Mouse (Mus musculus) bone marrow, adult 2 months (tissue): ENCODE measurements around the gene Zfp617. TPM values are rescaled to one million over a fixed set of nuclear protein-coding genes. Genes with fewer than 3 reads are reported as not detected.
"Not testable (repeated sequence)": the region's sequence is repeated elsewhere in the genome, so short reads cannot be mapped to it uniquely, and the experiment has no call there.

Experiments used
- H3K27ac ChIP-seq: fragments of 200-500 bp; 2 replicates; pipeline ENCODE4 v1.5.1; 2012; ENCODE audit warnings: low read depth, mild to moderate bottlenecking, control low read depth, inconsistent platforms, low read length; ENCODE audit not compliant: control insufficient read depth, poor library complexity, insufficient read depth
- H3K4me1 ChIP-seq: fragments of 200-500 bp; 2 replicates; pipeline ENCODE4 v1.6.1; 2011; ENCODE audit warnings: low read length; ENCODE audit not compliant: control insufficient read depth, insufficient read depth
- H3K4me3 ChIP-seq: fragments of 200-500 bp; replicated peaks from 2 replicates; pipeline ENCODE3; 2011; ENCODE audit warnings: mild to moderate bottlenecking, low read depth, low read length, control low read depth; ENCODE audit not compliant: control insufficient read depth
- CTCF ChIP-seq: fragments of 200-500 bp; IDR thresholded peaks from 2 replicates; pipeline ENCODE4 v1.5.1; 2011; ENCODE audit warnings: low read length, control low read depth; ENCODE audit not compliant: control insufficient read depth, insufficient read depth
- POLR2A ChIP-seq: fragments of 200-500 bp; IDR thresholded peaks from 2 replicates; pipeline ENCODE4 v1.6.1; 2011; ENCODE audit warnings: low read depth, mild to moderate bottlenecking, control low read depth, low read length, borderline replicate concordance; ENCODE audit not compliant: control insufficient read depth
- WGBS: fragments of 180-500 bp; shearing (Covaris S2); methylation state at CpG from one replicate; pipeline ENCODE4 v1.1.7; 2018; 5-methylcytosine and 5-hydroxymethylcytosine counted together
- polyA plus RNA-seq: library from polyadenylated mRNA; stranded (reverse); fragments of >200 nt; gene quantifications from 2 replicates; pipeline ENCODE4 v1.2.4, GENCODE M21; 2011; ENCODE audit warnings: low replicate concordance; ENCODE audit not compliant: missing spikeins, insufficient read depth, insufficient read length

Gene Zfp617
- 7.9 and 8.3 TPM in 2 replicates for polyA plus RNA-seq

GRCm38 (mm10) chr8:71908309-71909261 is at the start of gene Zfp617, which contains the start of gene Zfp882:
Gene Zfp617, plus strand, starts transcription at chr8:71908635.
Gene Zfp882, plus strand, starts transcription at chr8:71908608.
- Histone ChIP-seq H3K4me1 (0 out of 2 replicates have a peak, but pooled peaks cover 1% of the 10 kb centered on the region), H3K4me3 (peak within 1 kb of the TSS; percentile 93), H3K27ac (peak within 1 kb of the TSS; percentile 81)
- TF ChIP-seq CTCF (peak; percentile 52), POLR2A (peak; percentile 49; the same call in 1 of the 2 replicates)
- 11% methylated on average over 47 of the region's 47 CpGs for WGBS

DNA sequence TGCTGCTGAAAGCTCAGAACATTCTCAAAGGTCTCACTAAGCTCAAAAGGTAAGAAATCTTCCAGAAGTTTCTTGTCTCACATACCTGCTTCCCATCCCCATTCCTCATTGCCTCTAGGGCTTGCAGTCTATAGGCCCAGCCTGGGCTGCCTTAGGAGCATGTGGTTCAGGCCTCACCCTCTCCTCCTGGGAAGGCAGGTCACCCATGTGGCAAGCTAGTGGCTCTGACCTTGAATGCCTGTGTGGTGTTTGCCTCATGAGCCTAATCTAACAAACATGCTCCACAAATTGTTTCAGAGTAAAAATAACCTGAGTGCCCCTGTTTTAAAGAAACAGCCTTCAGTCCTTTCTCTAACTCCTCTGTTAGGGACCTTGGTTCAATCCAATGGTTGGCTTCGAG is 46.9 kb upstream of the Zfp617 start:
- H3K27ac ChIP-seq, H3K4me3 ChIP-seq, H3K4me1 ChIP-seq: not testable (repeated sequence)
- WGBS, result 77% methylated on average over 1 of the region's 1 CpGs

GRCm38 (mm10) chr8:71862038-71862437 is 46.4 kb upstream of the Zfp617 start:
- not testable (repeated sequence) for H3K27ac ChIP-seq, H3K4me1 ChIP-seq, H3K4me3 ChIP-seq

DNA sequence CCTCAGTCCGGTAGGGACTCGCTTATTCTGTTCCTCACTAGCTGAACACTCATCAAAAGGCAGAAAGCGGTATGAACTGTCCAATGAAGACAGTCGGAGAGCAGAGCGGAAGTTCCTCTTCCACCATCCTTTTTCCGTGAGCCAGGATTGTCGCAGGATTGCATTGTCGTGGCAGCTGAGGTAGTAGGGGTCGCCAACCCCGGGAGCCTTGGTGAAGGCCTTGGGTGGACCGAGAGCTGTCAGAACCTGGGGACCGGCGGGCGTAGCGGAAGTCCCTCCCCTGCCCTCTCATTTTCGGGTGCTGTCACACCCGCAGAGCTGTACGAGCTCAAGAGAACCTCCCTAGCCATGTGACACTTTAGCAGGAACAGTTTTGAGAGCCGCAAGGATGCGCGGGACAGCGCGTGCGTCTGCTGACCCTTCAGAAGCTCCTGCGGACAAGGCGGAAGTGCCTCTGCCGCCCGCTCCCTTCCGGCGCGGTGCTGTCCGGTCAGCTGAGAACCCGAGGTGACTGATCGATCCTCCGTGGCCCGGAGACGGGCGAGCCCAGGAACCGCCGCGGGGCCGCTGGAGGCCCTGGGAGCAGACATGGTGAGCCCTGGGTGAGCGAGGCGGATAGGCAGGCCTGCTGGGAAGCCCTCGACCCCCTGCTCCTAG is 26.7 kb upstream of the Zfp617 start, which contains the start of gene Zfp709:
TSS of gene Zfp709 (plus strand) at position 402 of the 657 bp plus-strand sequence.
- H3K4me3 ChIP-seq, result peak within 1 kb of the TSS; percentile 76
- WGBS, result 2% methylated on average over 45 of the region's 45 CpGs
- TF ChIP-seq CTCF (0 out of 2 replicates have a peak, but pooled peaks have one; percentile 6), POLR2A (peak; percentile 61; the same call in 1 of the 2 replicates)
- peak within 1 kb of the TSS; percentile 76 for H3K27ac ChIP-seq
- no peaks in the 10 kb centered on the region for H3K4me1 ChIP-seq

- WGBS, result 70% methylated on average over 11 of the region's 11 CpGs
- not testable (repeated sequence) for H3K4me3 ChIP-seq, H3K27ac ChIP-seq, H3K4me1 ChIP-seq
Observed at GRCm38 (mm10) chr8:71900666-71901065, 7.8 kb upstream of the Zfp617 start.

DNA sequence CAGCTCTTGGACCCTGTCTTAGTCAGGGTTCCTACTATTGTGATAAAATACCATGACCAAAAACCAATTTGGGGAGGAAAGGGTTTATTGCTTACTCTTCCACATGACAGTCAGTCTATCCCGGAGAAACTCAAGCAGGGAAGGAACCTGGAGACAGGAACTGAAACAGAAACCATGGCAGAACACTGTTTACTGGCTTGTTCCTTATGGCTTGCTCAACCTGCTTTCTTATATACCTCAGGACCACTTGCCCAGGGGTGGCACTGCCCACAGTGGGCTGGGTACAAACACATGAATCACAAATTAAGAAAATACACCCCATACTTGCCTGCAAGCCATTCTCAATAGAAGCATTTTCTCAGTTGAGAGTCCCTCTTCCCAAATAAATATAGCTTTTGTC is 5.4 kb upstream of the Zfp617 start:
- WGBS, result 44% methylated on average over 1 of the region's 1 CpGs
- H3K27ac ChIP-seq, H3K4me1 ChIP-seq, H3K4me3 ChIP-seq: not testable (repeated sequence)

DNA sequence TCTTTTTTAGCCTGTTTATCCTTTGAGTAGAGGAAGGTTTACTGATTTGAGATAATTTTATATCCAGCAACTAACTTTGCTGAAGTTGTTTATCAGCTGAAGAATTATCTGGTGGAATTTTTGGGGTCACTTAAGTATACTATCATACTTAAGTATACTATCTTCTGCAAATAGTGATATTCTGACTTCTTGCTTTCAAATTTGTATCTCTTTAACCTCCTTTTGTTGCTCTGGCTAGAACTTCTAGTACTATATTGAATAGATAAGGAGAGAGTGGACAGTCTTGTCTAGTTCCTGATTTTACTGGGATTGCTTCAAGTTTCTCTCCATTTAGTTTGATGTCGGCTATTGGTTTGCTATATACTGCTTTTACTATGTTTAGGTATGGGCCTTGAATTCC is 1.6 kb upstream of the Zfp617 start:
- 0 out of 2 replicates have a peak, but pooled peaks cover 1% of the 10 kb centered on the region for H3K4me1 ChIP-seq
- WGBS, result 87% methylated on average over 1 of the region's 1 CpGs
- no peak overlapping the region for H3K27ac ChIP-seq
- TF ChIP-seq CTCF (no peak), POLR2A (no peak)
- no peak overlapping the region for H3K4me3 ChIP-seq

- TF ChIP-seq CTCF (no peak), POLR2A (no peak)
- H3K27ac ChIP-seq, result no peak overlapping the region; the same call in 1 of the 2 replicates
- H3K4me1 ChIP-seq, result 0 out of 2 replicates have a peak, but pooled peaks cover 1% of the 10 kb centered on the region
- WGBS, result 83% methylated on average over 5 of the region's 5 CpGs
- H3K4me3 ChIP-seq, result no peak overlapping the region
Observed at GRCm38 (mm10) chr8:71907798-71908257, 607 bp upstream of the Zfp617 start.

DNA sequence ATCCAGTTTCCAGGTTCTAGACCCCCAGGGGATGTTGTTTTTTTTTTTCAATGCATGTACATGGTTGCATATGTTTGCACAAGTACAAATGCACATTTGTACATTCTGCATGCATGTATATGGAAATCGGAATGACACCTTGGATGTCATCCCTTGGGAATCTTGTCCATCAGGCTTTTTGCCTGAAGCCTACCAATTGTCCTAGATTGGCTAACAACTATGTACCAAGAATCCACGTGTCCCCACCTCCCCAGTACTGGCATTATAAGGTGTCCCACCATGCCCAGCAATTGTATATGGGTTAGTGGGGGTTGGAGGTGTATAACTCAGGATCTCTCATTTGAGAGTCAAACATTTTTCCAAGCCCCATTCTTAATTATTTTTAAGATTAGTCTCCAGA is 3.9 kb downstream of the Zfp617 start:
- Histone ChIP-seq H3K4me3 (no peak overlapping the region), H3K4me1 (0 out of 2 replicates have a peak, but pooled peaks cover 1% of the 10 kb centered on the region), H3K27ac (no peak overlapping the region)
- no peak for TF ChIP-seq CTCF
- no peak for TF ChIP-seq POLR2A
- WGBS, result 70% methylated on average over 2 of the region's 2 CpGs
